Mouse (Mus musculus): ENCODE results near the gene Copz1. TPM values are rescaled to one million over a fixed set of nuclear protein-coding genes. Genes with fewer than 3 reads are reported as not detected.
A peak's percentile ranks its signal among the peaks of the same experiment; 100 is the strongest.

Gene Copz1
- polyA plus RNA-seq, 1 experiment = 129 TPM

DNA sequence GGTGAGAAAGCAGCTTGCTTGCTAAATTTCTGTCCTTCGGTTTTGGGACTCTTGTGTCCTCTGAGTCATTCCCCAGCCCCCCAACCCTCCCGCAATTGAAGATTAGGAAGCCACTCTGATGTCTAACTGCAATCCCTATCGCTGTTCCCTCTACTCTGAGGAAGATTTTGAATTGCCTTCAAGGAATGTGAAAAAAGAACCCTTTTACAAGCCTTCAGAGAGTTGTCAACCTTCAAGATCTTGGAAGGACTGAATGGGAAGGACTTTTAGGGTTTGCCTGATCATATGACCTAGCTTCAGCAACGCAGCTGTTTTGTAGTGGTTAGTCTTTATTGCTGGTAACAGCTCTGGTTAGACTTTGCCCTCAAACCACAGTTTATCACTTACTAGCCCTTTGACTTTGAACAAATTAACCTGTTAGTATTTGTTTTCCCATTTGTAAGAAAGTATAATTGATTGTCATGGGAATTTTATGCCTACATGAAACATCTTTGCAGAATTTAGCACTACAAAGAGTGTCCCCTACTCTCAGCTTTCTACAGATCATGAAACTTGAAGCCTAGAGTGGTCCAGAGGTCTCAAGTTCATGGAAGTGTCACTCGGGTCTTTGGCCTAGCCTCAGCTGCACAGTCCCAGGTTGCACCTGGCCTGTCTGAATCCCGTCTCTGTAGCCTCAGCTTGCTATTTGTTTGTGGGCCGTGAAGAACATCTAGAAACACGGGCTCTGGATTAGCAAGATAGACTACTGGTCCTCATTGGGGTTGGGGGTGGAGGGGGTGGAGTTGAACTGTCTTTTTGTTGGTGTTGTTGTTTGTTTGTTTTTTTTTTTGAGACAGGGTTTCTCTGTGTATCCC, 33.5 kb downstream of the Copz1 start:
- Histone ChIP-seq H3K4me3 (ENCODE audit: insufficient read depth, low read length) (peak overlapping the region; percentile 68), H3K27ac (ENCODE audit: insufficient read depth, low read depth, low read length) (peak overlapping the region; percentile 97), H3K4me1 (ENCODE audit: control insufficient read depth, insufficient read depth, low read length) (peaks cover 60% of the 10 kb centered on the region)
- no peak for TF ChIP-seq POLR2A (IDR thresholded peaks at IDR 0.05; ENCODE audit: borderline replicate concordance, low read depth, low read length)
- no peak for TF ChIP-seq CTCF (IDR thresholded peaks at IDR 0.05; ENCODE audit: low read depth, low read length)

GRCm38 (mm10) chr15:103307125-103307524, 34.6 kb downstream of the Copz1 start:
- Histone ChIP-seq H3K27ac (ENCODE audit: insufficient read depth, low read depth, low read length) (peak overlapping the region; percentile 97), H3K4me1 (ENCODE audit: control insufficient read depth, insufficient read depth, low read length) (peaks cover 59% of the 10 kb centered on the region), H3K4me3 (ENCODE audit: insufficient read depth, low read length) (no peak overlapping the region; the same call in 1 of the 2 replicates)

DNA sequence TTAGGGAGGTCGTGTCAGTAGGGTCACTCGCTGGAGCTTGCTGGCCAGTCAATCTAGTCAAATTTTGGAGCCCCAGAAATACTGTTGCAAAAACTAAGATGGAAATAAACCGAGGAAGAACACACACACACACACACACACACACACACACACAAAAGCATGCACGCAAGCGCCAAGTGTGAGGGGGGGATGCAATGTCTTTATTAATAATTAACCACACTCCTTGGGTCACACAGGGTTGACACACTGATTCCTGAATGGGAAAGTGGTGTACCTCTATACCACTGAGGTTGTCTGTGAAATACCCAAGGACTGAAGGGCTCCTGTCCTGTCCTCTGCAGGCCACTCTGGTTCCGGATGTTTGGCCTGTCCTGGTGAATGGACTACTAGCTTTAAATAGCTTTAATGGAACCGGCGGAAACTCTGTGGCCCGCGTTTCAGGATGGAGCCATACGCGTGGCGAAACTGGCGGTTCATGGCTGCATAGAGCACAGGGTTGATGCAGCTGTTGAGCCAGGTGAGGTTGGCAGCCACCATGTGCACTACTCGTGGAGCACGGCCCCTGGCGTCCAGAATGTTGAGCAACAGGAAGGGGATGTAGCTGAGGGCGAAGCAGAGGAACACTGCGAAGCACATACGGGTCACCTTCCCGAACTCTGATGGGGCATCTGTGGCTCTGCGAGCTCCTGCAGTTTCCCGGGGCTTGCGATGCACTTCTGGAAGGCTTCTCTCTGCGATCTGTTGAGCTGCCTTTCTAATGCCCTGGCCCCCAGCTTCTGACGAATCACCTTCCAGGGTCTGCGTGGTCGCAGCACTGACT, 35.8 kb downstream of the Copz1 start:
- Histone ChIP-seq H3K27ac (ENCODE audit: insufficient read depth, low read depth, low read length) (no peak overlapping the region; the same call in 1 of the 2 replicates), H3K4me3 (ENCODE audit: insufficient read depth, low read length) (0 out of 2 replicates have a peak overlapping the region, but pooled peaks have one; percentile 0), H3K4me1 (ENCODE audit: control insufficient read depth, insufficient read depth, low read length) (peaks cover 69% of the 10 kb centered on the region)
- no peak for TF ChIP-seq POLR2A (IDR thresholded peaks at IDR 0.05; ENCODE audit: borderline replicate concordance, low read depth, low read length)
- no peak for TF ChIP-seq CTCF (IDR thresholded peaks at IDR 0.05; ENCODE audit: low read depth, low read length)

More at GRCm38 (mm10) chr15:103307125-103307524, 34.6 kb downstream of the Copz1 start:
- no peak for TF ChIP-seq POLR2A (IDR thresholded peaks at IDR 0.05; ENCODE audit: borderline replicate concordance, low read depth, low read length)
- TF ChIP-seq CTCF (IDR thresholded peaks at IDR 0.05; ENCODE audit: low read depth, low read length) = peak; percentile 85

DNA sequence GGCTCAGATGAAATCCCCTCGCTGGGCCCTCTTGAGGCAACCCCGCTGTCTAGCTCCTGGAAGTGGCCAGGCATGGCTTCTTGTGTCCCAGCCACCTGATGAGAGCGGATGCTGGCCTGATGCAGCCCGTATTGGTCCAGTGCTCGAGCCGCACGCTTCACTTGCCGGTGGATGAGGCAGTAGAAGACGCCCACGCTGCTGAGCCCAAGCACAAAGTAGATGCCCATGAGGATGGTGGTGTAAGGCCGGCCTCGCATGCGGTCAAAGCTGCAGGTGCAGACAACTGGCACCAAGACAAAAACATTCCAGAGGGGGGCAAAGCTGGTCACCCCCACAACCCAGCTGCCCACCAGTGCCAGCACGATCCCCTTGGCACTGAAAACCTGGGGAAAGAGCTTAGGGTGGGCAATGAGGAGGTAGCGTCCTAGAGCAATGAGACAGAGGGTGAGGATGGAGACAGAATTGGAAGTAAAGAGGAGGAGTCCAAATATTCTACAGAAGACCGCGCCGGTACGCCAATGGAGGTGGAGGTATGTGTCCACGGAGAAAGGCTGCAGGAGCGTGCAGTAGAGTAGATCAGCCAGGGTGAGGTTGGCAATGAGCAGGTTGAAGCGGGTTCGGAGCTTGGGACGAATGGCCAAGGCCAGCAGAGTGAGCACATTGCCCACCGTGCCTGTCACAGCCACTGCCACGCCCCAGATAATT, 36.5 kb downstream of the Copz1 start:
- TF ChIP-seq POLR2A (IDR thresholded peaks at IDR 0.05; ENCODE audit: borderline replicate concordance, low read depth, low read length) (no peak), CTCF (IDR thresholded peaks at IDR 0.05; ENCODE audit: low read depth, low read length) (no peak)
- 0 out of 2 replicates have a peak overlapping the region, but pooled peaks have one; percentile 16 for H3K27ac ChIP-seq (ENCODE audit: insufficient read depth, low read depth, low read length)
- H3K4me3 ChIP-seq (ENCODE audit: insufficient read depth, low read length) = peak overlapping the region; percentile 34
- peaks cover 62% of the 10 kb centered on the region for H3K4me1 ChIP-seq (ENCODE audit: control insufficient read depth, insufficient read depth, low read length)

GRCm38 (mm10) chr15:103310365-103310910, 37.9 kb downstream of the Copz1 start, which contains the start of gene Gpr84:
Gene Gpr84 (minus strand): TSS chr15:103310612.
- Histone ChIP-seq H3K4me3 (ENCODE audit: insufficient read depth, low read length) (peak within 1 kb of the TSS; percentile 34), H3K27ac (ENCODE audit: insufficient read depth, low read depth, low read length) (peak within 1 kb of the TSS; percentile 72), H3K4me1 (ENCODE audit: control insufficient read depth, insufficient read depth, low read length) (peaks cover 57% of the 10 kb centered on the region)
- TF ChIP-seq POLR2A (IDR thresholded peaks at IDR 0.05; ENCODE audit: borderline replicate concordance, low read depth, low read length) (no peak), CTCF (IDR thresholded peaks at IDR 0.05; ENCODE audit: low read depth, low read length) (no peak)

- H3K27ac ChIP-seq (ENCODE audit: insufficient read depth, low read depth, low read length) = no peak overlapping the region
- no peak for TF ChIP-seq POLR2A (IDR thresholded peaks at IDR 0.05; ENCODE audit: borderline replicate concordance, low read depth, low read length)
- H3K4me3 ChIP-seq (ENCODE audit: insufficient read depth, low read length) = no peak overlapping the region
- peaks cover 46% of the 10 kb centered on the region for H3K4me1 ChIP-seq (ENCODE audit: control insufficient read depth, insufficient read depth, low read length)
These were observed 41.1 kb downstream of the Copz1 start for GRCm38 (mm10) chr15:103313495-103314095.

- no peak for TF ChIP-seq CTCF (IDR thresholded peaks at IDR 0.05; ENCODE audit: low read depth, low read length)
- TF ChIP-seq POLR2A (IDR thresholded peaks at IDR 0.05; ENCODE audit: borderline replicate concordance, low read depth, low read length) = no peak
- no peak overlapping the region for H3K4me3 ChIP-seq (ENCODE audit: insufficient read depth, low read length)
- no peak overlapping the region for H3K27ac ChIP-seq (ENCODE audit: insufficient read depth, low read depth, low read length)
- H3K4me1 ChIP-seq (ENCODE audit: control insufficient read depth, insufficient read depth, low read length) = peaks cover 40% of the 10 kb centered on the region
These were observed 41.7 kb downstream of the Copz1 start for GRCm38 (mm10) chr15:103314181-103314580.

DNA sequence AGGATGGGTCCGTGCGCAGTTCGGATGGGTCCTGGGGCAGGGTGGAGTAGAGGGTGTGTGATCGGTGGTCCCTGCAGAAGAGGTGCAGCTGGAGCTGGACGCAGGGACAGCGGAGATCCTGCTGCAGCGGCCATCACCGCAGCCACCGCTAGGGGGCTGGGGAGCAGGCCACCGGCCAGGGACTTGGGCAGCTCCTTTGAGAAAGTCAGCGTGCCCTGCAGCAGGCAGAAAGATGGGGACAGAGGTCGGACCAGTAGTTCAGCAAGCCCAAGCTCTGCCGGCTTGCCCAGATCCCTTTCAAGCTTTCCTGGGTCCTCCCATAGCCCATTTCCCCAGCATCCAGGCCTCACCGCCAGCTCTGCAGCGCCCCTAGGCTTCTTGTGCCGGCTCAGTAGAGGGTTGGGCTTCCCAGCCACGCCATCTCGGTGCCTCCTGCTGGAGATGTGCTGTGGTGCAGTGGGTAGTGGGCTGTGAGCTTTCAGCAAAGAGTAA, 42.5 kb downstream of the Copz1 start:
- Histone ChIP-seq H3K4me1 (ENCODE audit: control insufficient read depth, insufficient read depth, low read length) (peaks cover 31% of the 10 kb centered on the region), H3K4me3 (ENCODE audit: insufficient read depth, low read length) (no peak overlapping the region), H3K27ac (ENCODE audit: insufficient read depth, low read depth, low read length) (no peak overlapping the region)
- TF ChIP-seq POLR2A (IDR thresholded peaks at IDR 0.05; ENCODE audit: borderline replicate concordance, low read depth, low read length) (no peak), CTCF (IDR thresholded peaks at IDR 0.05; ENCODE audit: low read depth, low read length) (no peak)

Measured in bone marrow macrophage, adult 2 months (primary cell).